Mouse (Mus musculus) gastrocnemius, postnatal 14 days (tissue): Measurements from ENCODE around the gene Atp5f1. TPM values are rescaled to one million over a fixed set of nuclear protein-coding genes. Genes with fewer than 3 reads are reported as not detected.
"Not testable (repeated sequence)": the region's sequence is repeated elsewhere in the genome, so short reads cannot be mapped to it uniquely, and the experiment has no call there.

ENCODE experiments used
- DNase-seq: peaks from one replicate; pipeline ENCODE4 v3.0.0; 2021; ENCODE audit warnings: mixed read lengths
- intact Hi-C: fragments of 180-260 bp; cut with DNase I; formaldehyde crosslinking; loops from one replicate; pipeline ENCODE4 v1.15.1; 2025; ENCODE audit warnings: low total_unique reads
- total RNA-seq, 2 experiments: library from RNA; stranded (reverse); gene quantifications; 2 replicates each; pipeline ENCODE4 v1.2.3; 2021

Gene Atp5f1
- total RNA-seq, 2 experiments from 2014 or later, result 598 to 698 TPM

DNA sequence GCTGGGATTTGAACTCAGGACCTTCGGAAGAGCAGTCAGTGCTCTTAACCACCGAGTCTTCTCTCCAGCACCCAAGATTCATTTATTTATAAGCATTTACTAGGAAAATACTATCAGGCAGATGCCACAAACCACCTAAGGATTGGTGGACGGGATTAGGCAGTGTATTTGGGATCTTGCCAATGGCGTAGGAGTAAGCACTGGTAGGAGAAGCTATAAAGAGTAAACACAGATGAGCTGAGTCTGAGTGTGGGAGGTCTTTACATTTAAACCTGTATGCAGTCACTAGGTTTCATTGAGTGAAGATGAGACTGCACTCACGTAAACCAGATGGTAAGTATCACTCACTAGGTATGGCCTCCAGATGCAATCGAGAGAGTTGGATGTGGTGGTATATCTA is 26.0 kb downstream of the Atp5f1 start:
- DNase-seq, result no peak
- intact Hi-C loops, result no loop called here

DNA sequence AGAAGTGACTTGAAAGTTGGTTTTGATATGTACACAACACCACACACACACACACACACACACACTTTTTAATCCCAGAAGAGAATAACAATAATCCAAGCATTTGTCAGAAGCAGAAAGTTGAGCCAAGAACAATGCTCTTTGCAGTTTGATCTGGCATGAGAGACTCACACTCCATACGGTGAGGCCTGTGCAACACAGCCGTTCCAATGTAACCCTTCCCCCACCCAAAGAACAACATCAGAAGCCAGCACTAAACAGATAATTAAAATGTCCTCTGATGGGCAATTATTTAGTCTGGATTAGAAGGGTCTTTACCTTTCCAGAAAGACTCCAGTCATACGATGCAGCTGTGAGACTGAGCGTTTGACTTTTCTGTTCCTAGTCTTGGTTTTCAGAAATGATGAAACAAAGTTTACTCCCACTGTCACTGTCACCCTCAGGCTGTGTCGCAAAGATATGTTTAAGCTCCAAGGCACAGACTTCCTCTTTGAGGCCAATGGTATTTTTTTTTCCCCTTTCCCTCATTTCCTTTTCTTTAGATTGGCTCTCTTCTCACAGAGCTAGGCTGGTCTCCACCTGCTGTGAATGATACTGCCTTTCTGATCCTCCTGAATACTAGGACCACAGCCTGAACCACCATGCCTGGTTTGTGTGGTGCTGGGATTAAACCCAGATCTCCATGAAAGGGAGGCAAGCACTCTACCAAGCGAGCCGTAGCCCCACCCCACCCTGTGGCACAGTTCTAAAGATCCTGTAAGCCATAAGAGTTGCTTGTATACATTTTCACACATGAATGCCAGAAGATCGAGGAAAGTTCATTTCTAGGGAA is 27.4 kb downstream of the Atp5f1 start, which contains the start of gene I830077J02Rik:
Gene I830077J02Rik, minus strand, starts transcription at position 425 of the 832 bp plus-strand sequence.
- no peak for DNase-seq
- intact Hi-C loops, result no loop called here

DNA sequence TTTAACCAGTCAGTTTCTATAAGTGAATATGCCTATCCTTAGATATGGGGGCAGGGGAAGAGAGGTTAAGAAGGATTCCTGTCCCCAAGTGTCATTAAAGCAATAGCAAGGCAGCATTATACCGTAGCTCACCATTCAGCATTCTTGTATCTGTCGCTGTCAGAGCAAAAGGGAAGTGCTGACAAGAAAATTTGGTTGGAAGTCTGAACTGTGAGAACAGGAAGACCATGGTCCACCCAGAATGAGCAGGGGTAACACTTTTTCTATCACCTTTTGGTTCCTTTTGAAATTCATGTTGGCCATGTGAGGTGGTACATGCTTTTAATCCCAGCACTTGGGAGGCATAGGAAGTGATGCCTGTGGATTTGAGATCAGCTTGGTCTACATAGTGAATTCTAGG is 28.8 kb downstream of the Atp5f1 start:
- no peak for DNase-seq
- intact Hi-C loops, result no loop called here

- DNase-seq, result no peak
- intact Hi-C loops, result no loop called here
Observed at GRCm38 (mm10) chr3:105929821-105930220, 30.1 kb downstream of the Atp5f1 start.

- no peak for DNase-seq
- intact Hi-C loops, result no loop called here
Observed at GRCm38 (mm10) chr3:105928781-105929180, 31.1 kb downstream of the Atp5f1 start.

DNA sequence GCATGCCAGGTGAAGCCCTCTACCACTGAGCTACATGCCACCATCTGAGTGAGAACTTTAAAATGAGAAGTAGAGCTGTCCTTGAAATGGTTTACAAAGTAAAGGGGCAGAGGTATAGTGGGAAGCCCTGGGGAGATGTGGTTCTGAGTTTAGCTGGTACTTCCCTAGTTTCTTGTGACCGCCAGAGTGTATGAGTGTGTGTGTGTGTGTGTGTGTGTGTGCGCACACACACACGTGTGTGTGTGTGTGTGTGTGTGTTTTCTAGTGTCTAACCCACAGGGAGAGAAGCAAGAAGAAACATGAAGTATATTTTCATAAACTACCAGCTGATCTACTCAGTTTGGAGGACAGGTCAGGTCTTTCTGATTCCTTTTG is 31.7 kb downstream of the Atp5f1 start:
- no peak for DNase-seq
- intact Hi-C loops, result no loop called here

GRCm38 (mm10) chr3:105927561-105928194 is 32.2 kb downstream of the Atp5f1 start:
- intact Hi-C loops, result no loop called here
- no peak for DNase-seq

GRCm38 (mm10) chr3:105924616-105925015 is 35.3 kb downstream of the Atp5f1 start:
- no peak for DNase-seq
- intact Hi-C loops, result no loop called here

- intact Hi-C loops, result no loop called here
- no peak for DNase-seq
Observed at GRCm38 (mm10) chr3:105921959-105922358, 37.9 kb downstream of the Atp5f1 start.

- DNase-seq, intact Hi-C loops: not testable (repeated sequence)
Observed at GRCm38 (mm10) chr3:105920743-105921142, 39.2 kb downstream of the Atp5f1 start.

GRCm38 (mm10) chr3:105918355-105918745 is 41.5 kb downstream of the Atp5f1 start:
- intact Hi-C loops, result no loop called here
- no peak for DNase-seq

DNA sequence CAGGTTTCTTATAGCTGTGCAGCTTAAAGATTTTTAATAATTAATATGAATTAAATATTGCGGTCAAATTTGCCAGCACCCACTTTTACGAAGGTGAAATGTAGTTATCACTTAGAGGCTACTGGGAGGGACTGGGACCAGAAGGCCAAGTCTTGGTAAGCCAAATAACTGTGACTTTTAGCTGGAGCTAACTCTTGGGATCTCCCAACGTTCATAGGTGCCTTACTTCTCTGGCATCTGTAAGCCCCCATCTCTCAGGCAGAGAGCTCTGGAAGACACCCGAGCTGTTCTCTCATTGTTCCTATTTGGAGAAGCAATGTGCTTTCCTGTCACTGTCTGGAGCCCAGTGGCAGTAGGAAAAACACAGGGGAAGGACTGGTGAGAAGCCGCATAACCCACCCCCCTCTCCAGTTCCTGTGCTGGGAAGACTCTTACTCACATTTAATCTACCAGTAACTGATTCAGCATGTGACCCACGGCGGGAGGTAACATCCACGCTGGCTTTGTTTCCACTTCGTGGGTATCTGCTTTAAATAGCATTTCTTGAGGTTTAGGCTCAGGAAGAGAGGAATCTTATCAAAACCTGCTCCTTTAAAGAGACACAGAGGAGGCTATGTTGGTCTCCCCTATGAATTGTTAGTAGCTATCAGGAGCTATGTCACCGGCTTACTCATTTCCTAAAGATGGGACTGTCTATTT is 42.1 kb downstream of the Atp5f1 start:
- no peak for DNase-seq
- intact Hi-C loops, result no loop called here

DNA sequence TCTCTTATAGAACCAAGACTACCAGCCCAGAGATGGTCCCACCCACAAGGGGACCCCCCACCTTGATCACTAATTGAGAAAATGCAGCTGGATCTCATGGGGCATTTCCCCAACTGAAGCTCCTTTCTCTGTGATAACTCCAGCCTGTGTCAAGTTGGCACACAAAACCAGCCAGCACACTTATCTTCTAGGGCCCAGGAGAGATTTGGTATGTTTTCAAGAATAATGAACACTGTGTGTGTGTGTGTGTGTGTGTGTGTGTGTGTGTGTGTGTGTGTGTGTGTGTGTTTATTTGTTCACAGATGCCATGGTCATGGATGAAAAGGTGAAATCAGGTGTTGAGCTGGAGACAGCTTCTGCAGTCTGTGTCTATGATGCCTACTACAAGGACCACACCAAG is 43.4 kb downstream of the Atp5f1 start:
- intact Hi-C loops, DNase-seq: not testable (repeated sequence)

GRCm38 (mm10) chr3:105915281-105915680 is 44.6 kb downstream of the Atp5f1 start:
- no peak for DNase-seq
- intact Hi-C loops, result no loop called here

DNA sequence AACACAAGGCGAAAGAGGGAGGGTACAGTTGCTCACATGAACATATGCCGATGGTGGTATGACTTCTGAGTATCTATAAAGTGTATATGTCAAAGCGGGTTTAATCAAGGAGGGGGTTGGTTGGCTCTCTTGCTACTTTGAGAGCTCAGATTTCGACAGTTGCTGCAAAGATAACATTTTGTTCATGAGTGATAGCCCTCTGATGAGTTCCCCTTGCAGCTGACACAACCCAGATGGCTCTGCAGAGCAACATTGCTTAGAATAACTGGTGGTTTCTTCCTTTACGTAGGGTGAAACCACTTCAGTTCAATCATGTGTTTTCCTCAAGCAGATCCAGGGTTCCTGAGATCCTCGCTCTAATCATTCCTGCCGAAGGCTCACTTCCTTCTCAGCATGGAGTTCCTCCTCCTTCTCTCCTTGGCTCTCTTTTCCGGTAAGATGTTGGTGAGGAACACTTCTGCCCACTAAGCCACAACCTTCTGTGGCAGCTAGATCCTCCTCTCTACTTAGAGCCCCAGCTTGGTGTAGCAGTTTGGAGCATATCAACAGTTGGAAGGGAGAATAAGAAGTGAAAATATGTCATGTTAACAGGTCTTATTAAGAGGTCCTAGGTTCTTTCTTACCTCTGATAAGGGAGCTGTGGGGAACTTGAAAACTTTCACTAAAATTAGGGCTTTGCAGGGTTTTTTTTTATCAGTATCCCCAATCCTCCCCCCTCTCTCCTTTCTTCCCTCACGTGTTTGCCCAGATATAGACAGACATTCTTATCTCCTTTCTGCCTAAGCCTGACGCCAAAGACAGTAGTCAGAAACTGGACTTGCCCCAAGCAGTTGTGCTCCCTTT is 45.8 kb downstream of the Atp5f1 start:
- intact Hi-C loops, result no loop called here
- no peak for DNase-seq

DNA sequence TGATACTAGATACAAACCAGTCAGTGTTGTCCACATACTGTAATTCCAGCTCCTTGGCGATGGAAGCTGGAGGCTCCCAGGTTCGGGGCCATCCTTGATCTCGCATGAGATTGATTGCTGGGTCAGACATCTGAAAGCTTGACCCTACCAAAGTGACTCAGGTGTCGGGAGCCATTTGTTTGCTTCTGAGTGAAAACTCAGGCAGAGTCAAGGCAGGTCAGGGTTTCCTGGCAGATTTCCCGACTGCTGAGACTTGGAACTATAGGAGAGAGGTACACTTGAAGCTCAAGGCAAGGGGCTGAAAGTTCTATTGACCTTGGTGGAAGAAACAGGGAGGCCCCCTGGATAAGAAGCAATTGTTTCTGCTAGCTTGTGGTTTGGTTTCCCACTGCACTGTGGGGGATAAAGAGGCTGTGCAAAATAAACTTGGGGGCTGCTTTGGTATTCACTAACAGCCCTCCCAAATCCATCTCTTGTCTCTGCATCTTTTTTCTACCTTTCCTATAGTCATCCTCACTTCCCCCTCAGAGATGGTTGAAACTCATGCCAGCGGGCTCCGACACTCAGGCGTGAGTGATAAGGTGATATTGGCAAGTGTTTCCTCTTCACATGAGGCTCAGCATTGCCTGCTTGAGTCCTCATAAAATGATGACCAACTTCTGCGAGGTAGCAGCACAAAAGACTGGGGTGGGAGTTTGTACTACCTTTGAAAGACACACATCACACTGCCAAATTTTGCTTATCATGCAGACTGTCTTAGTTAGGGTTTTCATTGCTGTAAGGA is 47.6 kb downstream of the Atp5f1 start:
- intact Hi-C loops, result no loop called here
- no peak for DNase-seq

GRCm38 (mm10) chr3:105910519-105911190 is 49.2 kb downstream of the Atp5f1 start:
- no peak for DNase-seq

DNA sequence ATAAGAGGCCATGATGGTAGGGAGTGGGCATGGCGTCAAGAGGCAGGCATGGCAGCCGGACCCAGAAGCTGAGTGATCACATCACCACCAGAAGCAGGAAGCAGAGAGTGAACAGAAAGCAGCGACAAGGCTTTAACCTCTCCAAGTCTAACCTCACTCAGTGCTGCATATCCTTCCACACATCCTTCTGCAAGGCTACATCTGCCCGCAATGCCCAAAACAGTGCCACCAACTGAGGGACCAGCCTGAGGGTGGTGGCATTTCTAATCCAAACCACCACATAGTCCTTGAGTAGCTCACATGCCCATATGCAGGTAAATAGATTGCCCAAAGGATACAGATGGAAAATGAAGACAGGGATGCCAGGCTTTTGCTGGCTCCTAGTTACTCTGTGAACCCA is 50.9 kb downstream of the Atp5f1 start:
- DNase-seq, result no peak
- intact Hi-C loops, result no loop called here

More at GRCm38 (mm10) chr3:105910519-105911190, 49.2 kb downstream of the Atp5f1 start:
- intact Hi-C loops, result no loop called here
